Mouse (Mus musculus) midbrain, embryonic 10.5 days (tissue): ENCODE results near the gene Armc9. TPM values are rescaled to one million over a fixed set of nuclear protein-coding genes. Genes with fewer than 3 reads are reported as not detected.
A peak's percentile ranks its signal among the peaks of the same experiment; 100 is the strongest.

Experiments used
- DNase-seq: peaks from one replicate; pipeline ENCODE4 v3.0.0-alpha.2; 2017; ENCODE audit warnings: low spot score
- H3K27ac ChIP-seq: fragments of 300-500 bp; sonication (generic); replicated peaks from 2 replicates; pipeline ENCODE4 v1.5.1; 2016; ENCODE audit warnings: mild to moderate bottlenecking
- H3K27me3 ChIP-seq: fragments of 300-500 bp; sonication (generic); 2 replicates; pipeline ENCODE4 v1.6.1; 2016; ENCODE audit warnings: low read depth, mild to moderate bottlenecking; ENCODE audit not compliant: poor library complexity, severe bottlenecking
- H3K36me3 ChIP-seq: fragments of 300-500 bp; sonication (generic); 2 replicates; pipeline ENCODE4 v1.6.1; 2016; ENCODE audit warnings: mild to moderate bottlenecking, moderate library complexity
- H3K4me1 ChIP-seq: fragments of 300-500 bp; sonication (generic); 2 replicates; pipeline ENCODE4 v1.6.1; 2016
- H3K4me3 ChIP-seq: fragments of 300-500 bp; sonication (generic); 2 replicates; pipeline ENCODE4 v1.5.1; 2016; ENCODE audit warnings: mild to moderate bottlenecking, moderate library complexity
- H3K9me3 ChIP-seq: fragments of 300-500 bp; sonication (generic); replicated peaks from 2 replicates; pipeline ENCODE4 v1.6.1; 2016; ENCODE audit warnings: mild to moderate bottlenecking
- WGBS: fragments of 180-500 bp; shearing (Covaris S2); methylation state at CpG from one replicate; pipeline ENCODE4 v1.1.7; 2016; 5-methylcytosine and 5-hydroxymethylcytosine counted together
- polyA plus RNA-seq: library from polyadenylated mRNA; unstranded; fragments of >200 nt; fragmentation: Nextera tagmentation; extraction: Ambion mirVana; gene quantifications from 2 replicates; pipeline ENCODE4 v1.2.1, GENCODE M21; 2016

The Armc9 gene
- polyA plus RNA-seq, 1 experiment from 2014 or later = 41.3 TPM

DNA sequence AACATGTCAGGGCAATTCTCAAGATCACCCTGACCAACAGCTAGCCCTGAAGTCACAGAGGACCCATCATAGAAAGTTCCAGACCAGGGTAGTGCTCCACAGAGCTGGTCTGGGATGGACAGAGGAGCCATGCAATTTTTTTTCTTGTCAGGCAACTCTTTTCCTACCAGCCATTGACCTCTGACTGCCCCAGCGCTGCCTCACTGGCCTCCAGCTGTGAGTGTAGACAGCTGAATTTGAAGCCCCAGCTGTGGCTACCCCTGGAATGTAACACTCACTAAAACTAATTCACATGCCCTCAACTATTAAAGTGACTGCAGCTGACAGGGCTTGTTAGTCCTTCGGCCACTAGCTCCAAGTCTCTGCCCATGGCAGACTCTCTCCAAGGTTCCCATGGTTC is 145.5 kb downstream of the Armc9 start:
- no peaks in the 10 kb centered on the region for H3K36me3 ChIP-seq
- H3K27ac ChIP-seq = no peak overlapping the region
- no peak for DNase-seq
- H3K27me3 ChIP-seq = peaks cover 75% of the 10 kb centered on the region
- WGBS = 34% methylated on average over 2 of the region's 2 CpGs
- H3K4me3 ChIP-seq = no peak overlapping the region
- H3K9me3 ChIP-seq = no peaks in the 10 kb centered on the region
- H3K4me1 ChIP-seq = peaks cover 30% of the 10 kb centered on the region

DNA sequence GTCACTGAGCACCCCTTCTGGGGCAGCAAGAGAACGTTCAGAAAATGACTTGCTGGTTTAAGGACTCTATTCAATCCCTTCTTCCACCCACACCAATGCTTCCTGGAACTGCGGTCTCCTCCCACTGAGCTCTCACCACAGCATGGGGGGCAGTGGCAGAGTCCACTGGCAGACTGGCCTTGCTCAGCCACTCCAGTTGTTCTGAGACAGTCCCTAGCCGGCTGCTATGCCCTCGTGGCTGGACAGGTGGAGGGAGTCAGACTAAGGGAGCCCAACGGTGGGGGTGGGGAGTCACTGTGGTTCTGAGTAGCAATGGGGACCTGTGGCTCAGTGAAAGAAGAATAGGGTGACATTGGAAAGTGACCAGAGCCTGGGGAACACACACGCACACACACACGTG is 146.2 kb downstream of the Armc9 start:
- H3K9me3 ChIP-seq = no peaks in the 10 kb centered on the region
- H3K27me3 ChIP-seq = peaks cover 80% of the 10 kb centered on the region
- no peaks in the 10 kb centered on the region; the same call in 1 of the 2 replicates for H3K36me3 ChIP-seq
- peaks cover 28% of the 10 kb centered on the region for H3K4me1 ChIP-seq
- no peak for DNase-seq
- WGBS = 65% methylated on average over 7 of the region's 7 CpGs
- H3K27ac ChIP-seq = no peak overlapping the region
- no peak overlapping the region for H3K4me3 ChIP-seq

DNA sequence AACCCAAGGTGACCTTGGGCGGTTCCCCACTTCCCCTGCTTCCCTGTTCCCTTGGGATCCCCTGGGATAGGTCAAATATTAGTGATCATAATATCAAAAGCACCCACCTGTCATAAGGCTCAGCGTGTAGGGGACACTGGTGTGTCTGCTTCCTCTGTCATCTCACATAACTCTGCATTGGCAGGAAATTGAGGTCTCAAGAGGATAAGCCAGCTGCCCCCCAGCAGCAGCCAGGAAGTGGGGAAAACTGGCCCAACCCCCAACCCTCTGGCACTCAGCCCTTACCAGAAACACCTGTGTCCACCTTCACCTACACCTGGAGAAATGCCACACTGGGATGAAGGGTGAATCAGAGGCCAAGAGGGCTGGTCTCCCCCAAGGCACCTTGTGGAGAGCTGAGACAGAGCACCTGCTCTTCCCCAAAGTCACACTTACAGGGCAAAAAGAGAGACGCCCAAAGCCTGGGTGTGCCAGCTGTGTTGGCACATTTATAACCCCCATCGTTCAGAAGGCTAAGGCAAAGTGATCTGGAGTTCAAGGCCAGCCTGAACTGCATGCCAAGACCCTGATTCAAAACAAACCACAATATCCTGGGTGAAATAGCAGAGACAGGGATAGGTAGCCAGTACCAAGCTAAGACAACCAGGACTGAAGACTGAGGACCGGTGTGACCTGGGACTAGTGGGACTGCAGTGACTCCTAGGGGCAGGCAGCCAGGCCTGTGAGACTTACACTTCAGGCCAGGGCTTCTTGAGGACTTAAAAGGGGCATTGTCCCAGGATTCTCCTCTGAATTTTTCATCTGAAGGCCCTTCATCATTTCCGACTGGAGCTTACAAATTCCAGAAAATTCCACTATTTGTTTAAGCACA is 146.9 kb downstream of the Armc9 start:
- H3K36me3 ChIP-seq = no peaks in the 10 kb centered on the region; the same call in 1 of the 2 replicates
- no peak overlapping the region for H3K4me3 ChIP-seq
- no peaks in the 10 kb centered on the region for H3K9me3 ChIP-seq
- peaks cover 80% of the 10 kb centered on the region for H3K27me3 ChIP-seq
- H3K4me1 ChIP-seq = peaks cover 28% of the 10 kb centered on the region
- H3K27ac ChIP-seq = no peak overlapping the region
- no peak for DNase-seq
- WGBS = 53% methylated on average over 6 of the region's 6 CpGs

DNA sequence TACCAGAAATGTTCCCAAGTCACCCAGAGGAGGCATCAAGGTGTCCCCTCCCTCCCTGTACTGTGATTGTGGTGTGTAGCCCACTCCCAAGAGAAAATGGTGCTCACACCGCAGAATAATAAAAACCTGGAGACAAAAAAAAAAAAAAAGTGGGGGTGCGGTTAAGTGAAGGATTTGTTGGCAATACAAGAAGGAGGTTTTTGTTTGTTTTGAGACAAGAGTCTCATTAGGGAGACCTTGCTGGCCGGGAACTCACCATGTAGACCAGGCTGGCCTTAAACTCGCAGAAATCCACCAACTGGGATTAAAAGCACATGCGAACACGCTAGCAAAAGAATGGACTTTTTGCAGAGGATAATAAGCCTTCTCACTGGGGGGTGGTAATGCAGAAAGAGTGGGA is 148.0 kb downstream of the Armc9 start, which contains the start of gene B3gnt7:
Gene B3gnt7 (plus strand): TSS at position 301 of the 400 bp plus-strand sequence.
- Histone ChIP-seq H3K9me3 (no peaks in the 10 kb centered on the region), H3K27me3 (peaks cover 83% of the 10 kb centered on the region), H3K27ac (peak within 1 kb of the TSS; percentile 76), H3K36me3 (no peaks in the 10 kb centered on the region; the same call in 1 of the 2 replicates), H3K4me1 (peaks cover 28% of the 10 kb centered on the region), H3K4me3 (peak within 1 kb of the TSS; percentile 72)
- no peak for DNase-seq
- WGBS = 25% methylated on average over 6 of the region's 6 CpGs

DNA sequence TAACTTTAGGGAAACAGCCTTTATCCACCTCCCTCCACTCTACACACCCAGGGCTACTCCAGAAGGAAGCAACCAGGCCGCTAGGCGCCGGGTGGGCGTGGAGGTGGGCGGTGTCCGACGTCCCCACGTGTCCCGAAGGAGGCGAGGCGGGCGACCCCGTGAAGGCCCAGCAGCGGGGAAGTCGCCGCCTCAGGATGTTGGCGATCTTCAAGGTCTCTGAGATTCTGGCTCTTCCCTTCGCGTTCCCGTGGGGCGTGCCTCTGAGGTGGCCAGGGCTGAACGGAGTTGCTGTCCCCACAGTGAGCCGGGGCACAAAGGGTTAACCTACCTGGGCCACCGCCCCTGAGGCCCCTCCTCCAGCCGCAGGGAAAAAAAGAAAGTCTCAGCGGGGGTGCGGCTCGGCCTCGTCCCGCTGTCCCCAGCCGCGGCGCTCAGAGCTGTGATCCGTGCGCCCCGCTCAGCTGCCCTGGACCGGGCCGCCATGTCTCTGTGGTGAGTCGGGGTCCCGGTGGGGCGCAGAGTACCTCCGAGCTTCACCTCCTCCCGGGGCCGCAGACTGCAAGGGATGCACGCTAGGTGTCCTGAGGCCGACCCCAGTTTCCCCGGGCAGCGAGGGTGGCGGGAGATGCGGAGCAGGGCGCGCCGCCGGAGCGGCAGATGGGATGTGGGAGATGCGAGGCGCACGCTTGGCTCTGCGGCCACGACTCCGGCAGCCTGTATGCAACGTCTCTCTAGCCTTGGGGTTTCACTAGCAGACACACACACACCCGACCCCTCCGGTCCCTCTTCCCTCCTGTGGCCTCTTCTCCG is 148.7 kb downstream of the Armc9 start:
- under 1% methylated on average over 65 of the region's 65 CpGs for WGBS
- DNase-seq = peak; percentile 73
- H3K27me3 ChIP-seq = peaks cover 88% of the 10 kb centered on the region
- no peaks in the 10 kb centered on the region; the same call in 1 of the 2 replicates for H3K36me3 ChIP-seq
- H3K4me1 ChIP-seq = peaks cover 34% of the 10 kb centered on the region
- H3K4me3 ChIP-seq = peak overlapping the region; percentile 72
- H3K27ac ChIP-seq = peak overlapping the region; percentile 76
- no peaks in the 10 kb centered on the region for H3K9me3 ChIP-seq

DNA sequence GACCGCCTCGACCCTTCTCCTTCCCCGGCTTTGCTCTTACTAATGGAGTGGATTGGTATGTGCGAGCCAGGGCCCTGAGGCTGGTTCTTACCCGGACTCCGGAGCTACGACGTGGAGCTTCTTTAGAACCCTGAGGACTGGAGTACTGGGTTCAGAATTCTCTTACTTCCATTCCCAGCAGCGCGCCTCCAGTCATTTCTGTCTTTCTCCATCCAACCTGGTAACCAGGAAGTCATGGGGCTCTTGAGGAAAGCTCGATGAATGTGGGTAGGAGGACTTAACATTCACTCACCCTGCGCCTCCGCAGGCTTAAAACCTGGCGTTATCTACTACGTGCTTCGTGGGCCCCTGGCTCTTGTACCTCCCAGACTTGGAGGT is 149.3 kb downstream of the Armc9 start:
- DNase-seq = no peak
- Histone ChIP-seq H3K4me1 (peaks cover 40% of the 10 kb centered on the region), H3K27ac (peak overlapping the region; percentile 76), H3K36me3 (no peaks in the 10 kb centered on the region; the same call in 1 of the 2 replicates), H3K9me3 (no peaks in the 10 kb centered on the region), H3K4me3 (peak overlapping the region; percentile 72), H3K27me3 (peaks cover 88% of the 10 kb centered on the region)
- WGBS = 2% methylated on average over 16 of the region's 16 CpGs

DNA sequence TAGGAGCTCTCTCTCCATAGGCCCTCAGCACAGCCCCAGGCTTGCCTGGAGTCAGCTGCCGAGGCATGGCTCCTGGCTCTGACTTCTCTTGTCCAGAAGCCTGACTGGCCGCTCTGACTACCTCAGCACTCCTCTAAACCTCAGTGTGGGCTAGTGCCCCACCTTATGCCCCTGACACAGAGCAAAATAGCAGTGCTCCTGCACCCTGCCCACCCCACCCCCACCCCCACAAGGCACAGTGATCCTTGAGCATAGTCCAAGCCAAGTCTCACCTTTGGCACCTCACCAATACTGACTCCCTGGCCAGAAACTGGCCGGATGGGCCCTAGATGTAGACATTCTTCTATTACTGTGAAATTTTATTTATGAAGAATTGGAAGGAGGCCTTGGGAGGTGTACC is 152.1 kb downstream of the Armc9 start:
- peaks cover 55% of the 10 kb centered on the region for H3K4me1 ChIP-seq

DNA sequence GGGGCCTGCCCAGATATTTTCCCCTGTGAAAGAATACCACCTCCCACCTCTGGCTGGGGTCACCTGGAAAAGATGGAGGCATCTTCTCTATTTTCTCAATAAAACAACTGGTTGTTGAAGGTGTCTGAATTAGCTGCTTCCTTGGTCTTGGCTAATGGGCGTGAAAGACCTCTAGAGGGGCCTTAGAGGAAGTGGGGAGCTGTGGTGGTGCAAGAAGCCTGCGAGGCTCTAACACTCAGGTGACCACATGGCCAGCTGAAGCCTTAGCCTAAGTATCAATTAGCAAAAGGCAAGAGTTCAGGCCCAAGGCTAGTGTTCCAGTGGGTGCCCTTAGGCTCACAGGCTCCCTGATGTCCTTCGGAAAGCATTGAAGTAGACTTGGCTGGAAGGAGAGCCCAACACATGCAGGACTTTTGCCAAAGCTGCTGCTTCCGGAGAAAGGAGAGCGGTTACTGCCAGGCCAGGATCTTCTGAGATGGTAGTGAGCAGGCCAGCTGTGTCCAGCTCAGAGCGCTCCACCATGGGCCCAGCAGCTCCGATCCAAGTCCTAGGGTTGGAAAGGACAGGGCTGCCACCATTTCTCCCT is 152.7 kb downstream of the Armc9 start:
- peaks cover 55% of the 10 kb centered on the region for H3K4me1 ChIP-seq
- WGBS = 90% methylated on average over 7 of the region's 7 CpGs
- H3K36me3 ChIP-seq = no peaks in the 10 kb centered on the region; the same call in 1 of the 2 replicates
- DNase-seq = no peak
- H3K9me3 ChIP-seq = no peaks in the 10 kb centered on the region
- H3K27me3 ChIP-seq = peaks cover 60% of the 10 kb centered on the region
- H3K27ac ChIP-seq = 0 out of 2 replicates have a peak overlapping the region, but pooled peaks have one; percentile 6
- no peak overlapping the region for H3K4me3 ChIP-seq

More for the DNA sequence above, 152.1 kb downstream of the Armc9 start:
- Histone ChIP-seq H3K27me3 (peaks cover 66% of the 10 kb centered on the region), H3K4me3 (no peak overlapping the region), H3K9me3 (no peaks in the 10 kb centered on the region), H3K36me3 (no peaks in the 10 kb centered on the region; the same call in 1 of the 2 replicates), H3K27ac (no peak overlapping the region)
- WGBS = 84% methylated on average over 3 of the region's 3 CpGs
- no peak for DNase-seq

DNA sequence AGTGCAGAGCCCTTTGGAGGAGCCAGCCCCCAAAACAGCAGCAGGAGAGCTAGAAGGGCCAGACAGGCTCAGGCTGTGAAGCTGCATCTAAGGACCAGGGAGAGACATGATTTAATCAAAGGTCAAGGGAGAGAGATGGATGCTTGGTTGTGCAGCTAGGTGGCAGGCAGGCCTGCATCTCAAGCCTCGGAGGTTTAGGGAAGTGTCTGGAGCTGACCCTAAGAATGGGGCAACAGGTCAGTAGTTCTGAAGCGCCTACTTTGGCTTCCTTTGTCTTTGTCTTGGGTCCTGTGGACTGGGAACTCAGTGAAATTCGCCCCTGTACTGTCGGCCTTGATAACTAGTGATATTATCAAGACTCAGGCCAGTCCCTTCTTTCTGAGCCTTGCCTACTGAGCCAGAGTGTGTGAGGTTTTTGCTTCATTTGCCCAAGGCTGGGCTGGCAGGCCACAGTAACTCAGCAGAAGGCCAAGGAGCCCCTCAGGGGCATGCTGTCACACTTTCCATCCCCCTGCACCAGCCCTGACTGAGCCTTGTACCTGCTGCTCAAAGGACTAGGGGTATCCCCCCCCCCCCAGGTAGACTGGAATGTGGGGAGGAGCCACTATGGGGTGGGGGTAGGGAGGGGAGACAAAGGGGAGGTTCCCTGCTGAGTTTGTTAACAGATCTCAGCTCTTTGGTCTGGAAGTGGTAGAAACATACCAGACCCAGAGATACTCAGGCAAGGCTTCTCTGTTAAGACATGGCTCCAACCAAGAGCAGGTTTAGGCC is 153.5 kb downstream of the Armc9 start:
- peaks cover 50% of the 10 kb centered on the region for H3K4me1 ChIP-seq
- 33% methylated on average over 4 of the region's 4 CpGs for WGBS
- peaks cover 52% of the 10 kb centered on the region for H3K27me3 ChIP-seq
- H3K9me3 ChIP-seq = no peaks in the 10 kb centered on the region
- H3K27ac ChIP-seq = peak overlapping the region; percentile 6; the same call in 1 of the 2 replicates
- H3K4me3 ChIP-seq = no peak overlapping the region
- H3K36me3 ChIP-seq = no peaks in the 10 kb centered on the region; the same call in 1 of the 2 replicates
- no peak for DNase-seq

DNA sequence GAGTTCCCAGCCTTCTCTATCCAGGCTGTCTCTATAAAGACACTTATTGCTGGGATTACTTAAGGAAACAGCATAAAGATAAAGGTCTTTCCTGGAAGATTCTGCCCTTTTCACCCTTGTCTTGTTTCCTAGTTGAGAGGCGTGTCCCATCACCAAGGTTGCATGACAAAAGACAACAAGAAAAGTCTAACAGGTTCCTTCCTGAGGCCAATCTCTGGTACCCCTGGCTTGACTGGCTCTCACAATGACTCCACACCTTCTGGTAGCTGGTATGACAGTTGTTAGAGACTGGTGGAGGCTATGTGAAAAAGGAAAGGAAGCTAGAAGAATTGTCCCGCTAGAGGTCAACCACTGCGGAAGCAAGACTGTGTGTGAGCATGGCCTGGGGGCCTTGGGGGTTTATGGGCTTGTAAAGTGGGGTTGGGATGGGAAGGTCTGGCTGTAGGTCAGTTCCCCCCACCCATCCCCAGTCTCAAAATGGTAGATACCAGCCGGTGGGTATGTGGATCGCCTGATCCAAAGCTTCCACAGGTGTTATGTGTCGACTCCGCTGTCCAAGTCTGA is 154.8 kb downstream of the Armc9 start:
- Histone ChIP-seq H3K27ac (no peak overlapping the region), H3K36me3 (no peaks in the 10 kb centered on the region; the same call in 1 of the 2 replicates), H3K27me3 (peaks cover 39% of the 10 kb centered on the region), H3K4me1 (peaks cover 44% of the 10 kb centered on the region), H3K4me3 (no peak overlapping the region), H3K9me3 (no peaks in the 10 kb centered on the region)
- DNase-seq = no peak
- 90% methylated on average over 7 of the region's 7 CpGs for WGBS

DNA sequence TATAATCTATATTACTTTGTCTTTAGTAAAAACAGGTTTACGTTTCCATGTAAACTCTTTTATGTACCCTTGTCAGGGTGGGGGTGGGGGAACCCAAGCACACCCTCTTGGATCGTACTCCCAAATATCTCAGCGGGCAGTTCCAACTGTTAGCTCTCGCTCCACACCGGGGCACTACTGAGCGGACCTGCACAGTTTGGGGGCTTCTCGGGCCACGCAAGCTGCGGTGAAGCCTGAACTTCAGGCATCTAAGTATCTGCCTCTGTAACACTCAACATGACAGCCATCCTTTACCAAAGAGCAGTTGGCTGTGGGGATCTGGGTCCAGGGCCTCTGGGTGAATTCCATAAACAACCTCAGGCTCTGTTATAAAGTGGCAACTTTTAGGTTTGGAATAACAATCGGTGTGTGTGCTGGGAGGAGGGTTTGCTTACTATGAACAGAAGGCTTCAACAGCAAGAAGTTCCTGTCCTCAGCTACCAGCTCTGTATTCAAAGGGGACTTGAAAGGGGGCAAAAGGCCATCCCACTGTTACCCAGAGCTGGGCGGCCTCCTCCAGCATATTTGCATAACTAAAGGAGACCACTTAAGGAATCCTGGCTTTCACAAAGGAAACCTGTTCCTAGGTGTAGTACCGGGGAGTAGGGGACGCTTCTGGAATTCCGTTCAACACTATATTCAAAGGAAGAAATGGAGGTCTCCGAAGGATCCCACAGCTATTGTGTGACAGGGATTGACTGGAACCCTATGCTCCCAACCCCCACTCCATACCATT is 156.1 kb downstream of the Armc9 start:
- Histone ChIP-seq H3K36me3 (no peaks in the 10 kb centered on the region; the same call in 1 of the 2 replicates), H3K4me3 (peak overlapping the region; percentile 31), H3K9me3 (no peaks in the 10 kb centered on the region), H3K27ac (peak overlapping the region; percentile 76), H3K4me1 (peaks cover 44% of the 10 kb centered on the region), H3K27me3 (peaks cover 25% of the 10 kb centered on the region)
- DNase-seq = peak; percentile 53
- 14% methylated on average over 15 of the region's 15 CpGs for WGBS
